Mouse (Mus musculus) G1E (cell line): ENCODE results near the gene Ergic2. TPM values are rescaled to one million over a fixed set of nuclear protein-coding genes. Genes with fewer than 3 reads are reported as not detected.
A peak's percentile ranks its signal among the peaks of the same experiment; 100 is the strongest.

Source experiments
- ATAC-seq: 2 replicates; pipeline ENCODE4 v1.8.0; 2016; ENCODE audit warnings: mild to moderate bottlenecking; ENCODE audit not compliant: insufficient number of reproducible peaks, poor library complexity, low FRiP score, severe bottlenecking; ENCODE audit errors: extremely low read depth
- DNase-seq: peaks from one replicate; pipeline ENCODE4 v3.0.0; 2012; ENCODE audit warnings: low spot score
- H3K27me3 ChIP-seq: 2 replicates; pipeline ENCODE4 v1.6.1; 2012; ENCODE audit warnings: mild to moderate bottlenecking, low read length, inconsistent platforms; ENCODE audit not compliant: insufficient read depth
- H3K36me3 ChIP-seq: replicated peaks from 2 replicates; pipeline ENCODE3; 2012; ENCODE audit warnings: mild to moderate bottlenecking, inconsistent platforms
- H3K4me1 ChIP-seq: 2 replicates; pipeline ENCODE4 v1.6.1; 2012; ENCODE audit warnings: low read depth, low read length, inconsistent platforms, mixed read lengths; ENCODE audit not compliant: insufficient read depth
- H3K4me3 ChIP-seq: 2 replicates; pipeline ENCODE4 v1.5.1; 2012; ENCODE audit warnings: low read depth, mild to moderate bottlenecking, inconsistent platforms, low read length, moderate library complexity, mixed read lengths
- H3K9me3 ChIP-seq: replicated peaks from 2 replicates; pipeline ENCODE4 v1.6.1; 2012; ENCODE audit warnings: inconsistent platforms
- CTCF ChIP-seq: IDR thresholded peaks from 2 replicates; pipeline ENCODE4 v1.5.1; 2012; ENCODE audit warnings: low read depth, low read length, inconsistent platforms, mixed read lengths
- GATA1 ChIP-seq: IDR thresholded peaks from 2 replicates; pipeline ENCODE4 v1.6.1; 2012; ENCODE audit warnings: borderline replicate concordance, low read length, inconsistent platforms, mixed read lengths
- GATA2 ChIP-seq: IDR thresholded peaks from 2 replicates; pipeline ENCODE4 v1.6.1; 2012; ENCODE audit warnings: low read depth, low read length, inconsistent platforms, borderline replicate concordance
- POLR2AphosphoS5 ChIP-seq: IDR thresholded peaks from 2 replicates; pipeline ENCODE4 v1.6.1; 2012; ENCODE audit warnings: low read depth, low read length, inconsistent platforms; ENCODE audit not compliant: insufficient replicate concordance
- TAL1 ChIP-seq: conservative IDR thresholded peaks from 2 replicates; pipeline ENCODE4 v1.6.1; 2012; ENCODE audit warnings: low read depth, low read length, inconsistent platforms, mixed read lengths
- polyA plus RNA-seq: library from polyadenylated mRNA; stranded (reverse); fragments of >175 nt; gene quantifications from 2 replicates; pipeline ENCODE4 v1.2.3, GENCODE M21; 2012
- total RNA-seq, 2 experiments: library from RNA; stranded (forward) in 1 of 2; stranded (reverse) in 1 of 2; fragments of 200-1000 nt in 1 of 2; fragments of >200 nt in 1 of 2; fragmentation: Nextera tagmentation in 1 of 2; gene quantifications; 2 replicates each; pipeline ENCODE4 v1.2.3; 2014 to 2017

Gene Ergic2
- total and polyA plus RNA-seq, 3 experiments, result 6.7 to 148 (median 137) TPM

GRCm38 (mm10) chr6:148218235-148219076, 6.3 kb upstream of the Ergic2 start:
- no peak for ATAC-seq
- H3K4me1 ChIP-seq, result peaks cover 8% of the 10 kb centered on the region; the same call in 1 of the 2 replicates
- no peak for DNase-seq
- TF ChIP-seq CTCF, result no peak
- TF ChIP-seq GATA1, result no peak
- TF ChIP-seq GATA2, result no peak
- TF ChIP-seq POLR2AphosphoS5, result no peak
- no peak for TF ChIP-seq TAL1
- H3K9me3 ChIP-seq, result no peaks in the 10 kb centered on the region
- H3K36me3 ChIP-seq, result peaks cover 11% of the 10 kb centered on the region
- H3K4me3 ChIP-seq, result no peak overlapping the region
- peaks cover 5% of the 10 kb centered on the region; the same call in 1 of the 2 replicates for H3K27me3 ChIP-seq

DNA sequence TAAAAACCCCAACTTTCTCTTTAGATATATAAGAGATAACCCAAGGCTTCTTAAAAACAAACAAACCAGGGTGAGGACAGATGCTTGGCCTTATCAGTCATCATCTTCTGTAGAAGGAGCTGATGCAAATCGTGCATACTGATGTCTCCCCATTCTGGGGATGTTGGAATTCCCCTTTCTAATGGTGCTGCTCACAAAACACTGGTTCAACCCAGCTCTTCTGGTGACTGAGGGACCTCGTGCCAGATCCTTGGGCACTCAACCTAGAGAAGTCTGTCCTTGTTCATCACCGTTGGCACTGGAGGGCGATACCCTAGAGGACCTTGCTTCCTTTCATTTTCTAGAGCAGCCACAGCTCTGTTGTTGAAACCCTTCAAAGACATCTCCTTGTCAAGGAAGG, 4.6 kb upstream of the Ergic2 start:
- no peak for TF ChIP-seq TAL1
- no peak for TF ChIP-seq CTCF
- ATAC-seq, result no peak
- peaks cover 12% of the 10 kb centered on the region for H3K4me1 ChIP-seq
- peaks cover 11% of the 10 kb centered on the region for H3K36me3 ChIP-seq
- H3K27me3 ChIP-seq, result no peaks in the 10 kb centered on the region
- DNase-seq, result no peak
- no peak overlapping the region for H3K4me3 ChIP-seq
- no peaks in the 10 kb centered on the region for H3K9me3 ChIP-seq

GRCm38 (mm10) chr6:148214765-148215164, 2.6 kb upstream of the Ergic2 start:
- Histone ChIP-seq H3K36me3 (peaks cover 11% of the 10 kb centered on the region), H3K27me3 (no peaks in the 10 kb centered on the region), H3K4me3 (no peak overlapping the region), H3K4me1 (peaks cover 14% of the 10 kb centered on the region), H3K9me3 (no peaks in the 10 kb centered on the region)
- no peak for ATAC-seq
- DNase-seq, result peak; percentile 5
- TF ChIP-seq POLR2AphosphoS5 (no peak), GATA2 (no peak), GATA1 (no peak), TAL1 (no peak), CTCF (peak; percentile 16; the same call in 1 of the 2 replicates)

GRCm38 (mm10) chr6:148211391-148211876, 740 bp downstream of the Ergic2 start:
- H3K27me3 ChIP-seq, result no peaks in the 10 kb centered on the region
- peaks cover 21% of the 10 kb centered on the region for H3K4me1 ChIP-seq
- TF ChIP-seq TAL1, result no peak
- TF ChIP-seq CTCF, result no peak
- TF ChIP-seq POLR2AphosphoS5, result no peak
- TF ChIP-seq GATA2, result no peak
- TF ChIP-seq GATA1, result no peak
- ATAC-seq, result no peak
- peak overlapping the region; percentile 94 for H3K4me3 ChIP-seq
- no peaks in the 10 kb centered on the region for H3K9me3 ChIP-seq
- H3K36me3 ChIP-seq, result peaks cover 30% of the 10 kb centered on the region
- peak; percentile 6 for DNase-seq

GRCm38 (mm10) chr6:148207522-148207921, 4.7 kb downstream of the Ergic2 start:
- no peak for TF ChIP-seq CTCF
- H3K9me3 ChIP-seq, result no peaks in the 10 kb centered on the region
- ATAC-seq (no peak), DNase-seq (no peak)
- H3K4me1 ChIP-seq, result peaks cover 10% of the 10 kb centered on the region; the same call in 1 of the 2 replicates
- H3K4me3 ChIP-seq, result no peak overlapping the region
- no peaks in the 10 kb centered on the region for H3K27me3 ChIP-seq
- H3K36me3 ChIP-seq, result peaks cover 56% of the 10 kb centered on the region

- Histone ChIP-seq H3K4me3 (no peak overlapping the region), H3K36me3 (peaks cover 74% of the 10 kb centered on the region), H3K27me3 (no peaks in the 10 kb centered on the region), H3K4me1 (peaks cover 7% of the 10 kb centered on the region; the same call in 1 of the 2 replicates), H3K9me3 (no peaks in the 10 kb centered on the region)
- TF ChIP-seq CTCF (no peak), GATA2 (no peak), GATA1 (no peak), POLR2AphosphoS5 (no peak), TAL1 (no peak)
- ATAC-seq (no peak), DNase-seq (no peak)
Measured at GRCm38 (mm10) chr6:148205134-148205533, 7.0 kb downstream of the Ergic2 start.
